Mouse (Mus musculus) lung, postnatal 10 days (tissue): ENCODE data around the gene Acp6.

ENCODE experiments used
- DNase-seq: peaks from one replicate; pipeline ENCODE4 v3.0.0; 2021

The Acp6 gene

GRCm38 (mm10) chr3:97199261-97199660 is 40.7 kb downstream of the Acp6 start:
- DNase-seq = no peak

GRCm38 (mm10) chr3:97201943-97202342 is 43.4 kb downstream of the Acp6 start:
- peak; percentile 85 for DNase-seq

- no peak for DNase-seq
Measured at GRCm38 (mm10) chr3:97203880-97204279, 45.3 kb downstream of the Acp6 start.

GRCm38 (mm10) chr3:97206521-97206920 is 47.9 kb downstream of the Acp6 start:
- no peak for DNase-seq

- no peak for DNase-seq
Measured at GRCm38 (mm10) chr3:97209351-97209750, 50.8 kb downstream of the Acp6 start.

GRCm38 (mm10) chr3:97211177-97211576 is 52.6 kb downstream of the Acp6 start:
- DNase-seq = peak; percentile 42

GRCm38 (mm10) chr3:97213871-97214270 is 55.3 kb downstream of the Acp6 start:
- DNase-seq = no peak

GRCm38 (mm10) chr3:97214439-97214838 is 55.9 kb downstream of the Acp6 start:
- peak; percentile 45 for DNase-seq

- DNase-seq = no peak
Measured at GRCm38 (mm10) chr3:97215526-97215925, 56.9 kb downstream of the Acp6 start.

GRCm38 (mm10) chr3:97223261-97223660 is 64.7 kb downstream of the Acp6 start:
- DNase-seq = no peak

- no peak for DNase-seq
Measured at GRCm38 (mm10) chr3:97225231-97225630, 66.7 kb downstream of the Acp6 start.

- no peak for DNase-seq
Measured at GRCm38 (mm10) chr3:97226719-97227118, 68.1 kb downstream of the Acp6 start.
